Mouse (Mus musculus) E14TG2a.4 (cell line): Measurements from ENCODE around the gene Tsr2.

Experiments used
- CTCF ChIP-seq: conservative IDR thresholded peaks from 2 replicates; pipeline ENCODE4 v1.5.1; 2014; ENCODE audit warnings: low read length
- NANOG ChIP-seq: IDR thresholded peaks from 2 replicates; pipeline ENCODE4 v1.6.1; 2014; ENCODE audit warnings: borderline replicate concordance, low read length, mixed read lengths
- POU5F1 ChIP-seq: IDR thresholded peaks from 2 replicates; pipeline ENCODE4 v1.6.1; 2014; ENCODE audit warnings: low read length, borderline replicate concordance

DNA sequence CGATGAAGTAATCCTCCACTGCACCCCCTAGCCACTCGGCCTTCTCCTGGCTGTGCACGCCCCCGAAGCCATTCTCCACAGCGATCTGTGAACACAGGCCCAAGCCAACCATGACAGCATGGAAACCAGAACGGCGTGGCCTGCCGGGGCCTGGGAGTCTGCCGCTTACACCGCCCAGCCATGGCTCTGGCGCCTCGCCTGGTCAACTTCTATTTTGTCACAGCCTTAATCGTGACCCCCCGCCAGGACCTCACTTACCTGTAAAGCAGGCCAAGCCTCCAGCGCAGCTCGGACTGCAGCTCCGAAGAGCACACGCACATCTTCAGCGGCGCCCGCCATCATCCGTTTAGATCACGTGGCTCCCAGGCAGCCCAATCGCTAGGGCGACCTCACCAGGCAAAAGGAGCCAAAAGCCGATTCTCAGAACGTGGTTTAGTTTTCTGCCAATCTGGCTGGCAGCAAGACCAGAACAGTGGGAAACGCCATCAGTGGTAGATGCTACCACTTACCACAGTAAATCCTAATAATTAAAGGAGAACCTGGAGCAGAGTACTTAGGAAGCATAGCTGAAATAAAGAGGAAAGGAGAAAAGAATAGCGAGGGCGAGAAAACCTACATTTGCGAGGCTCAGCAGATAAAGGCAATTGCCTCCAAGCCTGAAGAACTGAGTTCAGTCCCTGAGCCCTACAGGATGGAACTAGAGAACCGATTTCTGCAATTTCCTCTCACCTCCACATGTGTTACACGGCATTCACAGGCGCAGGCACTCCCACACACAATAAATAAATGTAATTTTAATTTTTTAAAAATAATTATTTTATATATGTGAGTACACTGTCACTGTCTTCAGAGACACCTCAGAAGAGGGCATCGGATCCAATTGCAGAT lies at the start of gene Tsr2:
- no peak for TF ChIP-seq CTCF
- no peak for TF ChIP-seq NANOG
- TF ChIP-seq POU5F1, result no peak
